Mouse (Mus musculus): ENCODE measurements around the gene Cdkn2b.

Gene Cdkn2b

GRCm38 (mm10) chr4:89310491-89311254 is at the start of gene Cdkn2b:
Gene Cdkn2b, minus strand, starts transcription at chr4:89311039.
- peak; percentile 92 for DNase-seq (ENCODE audit: low spot score)

GRCm38 (mm10) chr4:89360349-89360748 is 49.5 kb upstream of the Cdkn2b start:
- DNase-seq (ENCODE audit: low spot score) = peak; percentile 5

- DNase-seq (ENCODE audit: low spot score) = no peak
Measured at GRCm38 (mm10) chr4:89359506-89359905, 48.7 kb upstream of the Cdkn2b start.

- no peak for DNase-seq (ENCODE audit: low spot score)
Measured at GRCm38 (mm10) chr4:89353935-89354334, 43.1 kb upstream of the Cdkn2b start.

GRCm38 (mm10) chr4:89353071-89353582 is 42.3 kb upstream of the Cdkn2b start:
- no peak for DNase-seq (ENCODE audit: low spot score)

GRCm38 (mm10) chr4:89351474-89351873 is 40.6 kb upstream of the Cdkn2b start:
- DNase-seq (ENCODE audit: low spot score) = peak; percentile 56

GRCm38 (mm10) chr4:89350938-89351451 is 40.2 kb upstream of the Cdkn2b start:
- no peak for DNase-seq (ENCODE audit: low spot score)

GRCm38 (mm10) chr4:89350391-89350790 is 39.6 kb upstream of the Cdkn2b start:
- no peak for DNase-seq (ENCODE audit: low spot score)

GRCm38 (mm10) chr4:89348842-89349241 is 38.0 kb upstream of the Cdkn2b start:
- no peak for DNase-seq (ENCODE audit: low spot score)

GRCm38 (mm10) chr4:89313461-89313860 is 2.6 kb upstream of the Cdkn2b start:
- no peak for DNase-seq (ENCODE audit: low spot score)

GRCm38 (mm10) chr4:89309996-89310395 is 843 bp downstream of the Cdkn2b start:
- DNase-seq (ENCODE audit: low spot score) = no peak

GRCm38 (mm10) chr4:89308001-89308400 is 2.8 kb downstream of the Cdkn2b start:
- no peak for DNase-seq (ENCODE audit: low spot score)

- DNase-seq (ENCODE audit: low spot score) = no peak
Measured at GRCm38 (mm10) chr4:89306798-89307365, 4.0 kb downstream of the Cdkn2b start.

GRCm38 (mm10) chr4:89305691-89306090 is 5.1 kb downstream of the Cdkn2b start:
- no peak for DNase-seq (ENCODE audit: low spot score)

GRCm38 (mm10) chr4:89303281-89303995 is 7.4 kb downstream of the Cdkn2b start:
- DNase-seq (ENCODE audit: low spot score) = no peak

GRCm38 (mm10) chr4:89302129-89302528 is 8.7 kb downstream of the Cdkn2b start:
- DNase-seq (ENCODE audit: low spot score) = no peak

GRCm38 (mm10) chr4:89299721-89300120 is 11.1 kb downstream of the Cdkn2b start:
- no peak for DNase-seq (ENCODE audit: low spot score)

- DNase-seq (ENCODE audit: low spot score) = no peak
Measured at GRCm38 (mm10) chr4:89295441-89296220, 15.2 kb downstream of the Cdkn2b start.

- DNase-seq (ENCODE audit: low spot score) = no peak
Measured at GRCm38 (mm10) chr4:89294486-89295440, 16.1 kb downstream of the Cdkn2b start, which contains the start of gene Cdkn2a. Gene Cdkn2a, minus strand, starts transcription at chr4:89294653.

- no peak for DNase-seq (ENCODE audit: low spot score)
Measured at GRCm38 (mm10) chr4:89294091-89294485, 16.8 kb downstream of the Cdkn2b start.

- no peak for DNase-seq (ENCODE audit: low spot score)
Measured at GRCm38 (mm10) chr4:89293516-89293915, 17.3 kb downstream of the Cdkn2b start.

Data from embryo, embryonic 10.5 days (tissue).